Mouse (Mus musculus): ENCODE measurements around the gene Trim14. TPM values are rescaled to one million over a fixed set of nuclear protein-coding genes. Genes with fewer than 3 reads are reported as not detected.

Trim14 gene
- polyA plus RNA-seq, 1 experiment from 2014 or later = 1.5 TPM

GRCm38 (mm10) chr4:46523324-46523723 is 12.6 kb downstream of the Trim14 start:
- no peak overlapping the region for H3K4me3 ChIP-seq (replicated peaks)
- H3K4me2 ChIP-seq = no peak overlapping the region
- H3K9ac ChIP-seq (replicated peaks) = no peak overlapping the region
- ATAC-seq (ENCODE audit: low FRiP score) = no peak
- 85% methylated on average over 4 of the region's 4 CpGs for WGBS
- no peaks in the 10 kb centered on the region for H3K36me3 ChIP-seq
- no peaks in the 10 kb centered on the region for H3K9me3 ChIP-seq (replicated peaks)
- H3K4me1 ChIP-seq = peaks cover 4% of the 10 kb centered on the region; the same call in 1 of the 2 replicates
- no peaks in the 10 kb centered on the region for H3K27me3 ChIP-seq (replicated peaks)
- no peak overlapping the region for H3K27ac ChIP-seq (replicated peaks)

DNA sequence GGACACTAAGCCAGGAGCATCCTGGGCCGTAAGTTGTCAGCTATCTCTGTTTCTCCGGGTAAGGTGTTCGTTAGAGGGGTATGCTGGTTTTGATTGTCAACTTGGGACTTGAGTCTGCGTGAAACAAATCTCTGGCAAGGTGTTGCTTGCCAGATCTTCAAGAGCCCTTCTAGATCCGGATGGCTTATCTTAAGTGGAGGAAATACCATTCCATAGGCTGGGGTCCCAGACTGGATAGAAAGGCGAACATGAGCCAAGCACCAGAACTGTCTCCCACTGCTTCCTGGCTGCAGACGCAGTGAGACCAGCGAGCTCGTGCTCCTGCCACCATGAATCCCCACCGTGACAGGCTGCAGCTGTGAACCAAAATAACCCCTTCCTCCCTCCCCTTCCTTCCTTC is 14.5 kb downstream of the Trim14 start:
- no peaks in the 10 kb centered on the region for H3K4me1 ChIP-seq
- H3K9ac ChIP-seq (replicated peaks) = no peak overlapping the region
- 86% methylated on average over 10 of the region's 10 CpGs for WGBS
- H3K4me2 ChIP-seq = no peak overlapping the region
- H3K4me3 ChIP-seq (replicated peaks) = no peak overlapping the region
- H3K27me3 ChIP-seq (replicated peaks) = no peaks in the 10 kb centered on the region
- H3K9me3 ChIP-seq (replicated peaks) = no peaks in the 10 kb centered on the region
- H3K36me3 ChIP-seq = no peaks in the 10 kb centered on the region
- H3K27ac ChIP-seq (replicated peaks) = no peak overlapping the region
- no peak for ATAC-seq (ENCODE audit: low FRiP score)

- Histone ChIP-seq H3K27ac (replicated peaks) (no peak overlapping the region), H3K36me3 (no peaks in the 10 kb centered on the region), H3K9ac (replicated peaks) (no peak overlapping the region), H3K27me3 (replicated peaks) (no peaks in the 10 kb centered on the region), H3K9me3 (replicated peaks) (no peaks in the 10 kb centered on the region), H3K4me1 (no peaks in the 10 kb centered on the region), H3K4me3 (replicated peaks) (no peak overlapping the region), H3K4me2 (no peak overlapping the region)
- 87% methylated on average over 2 of the region's 2 CpGs for WGBS
- no peak for ATAC-seq (ENCODE audit: low FRiP score)
Measured at GRCm38 (mm10) chr4:46520491-46520890, 15.4 kb downstream of the Trim14 start.

DNA sequence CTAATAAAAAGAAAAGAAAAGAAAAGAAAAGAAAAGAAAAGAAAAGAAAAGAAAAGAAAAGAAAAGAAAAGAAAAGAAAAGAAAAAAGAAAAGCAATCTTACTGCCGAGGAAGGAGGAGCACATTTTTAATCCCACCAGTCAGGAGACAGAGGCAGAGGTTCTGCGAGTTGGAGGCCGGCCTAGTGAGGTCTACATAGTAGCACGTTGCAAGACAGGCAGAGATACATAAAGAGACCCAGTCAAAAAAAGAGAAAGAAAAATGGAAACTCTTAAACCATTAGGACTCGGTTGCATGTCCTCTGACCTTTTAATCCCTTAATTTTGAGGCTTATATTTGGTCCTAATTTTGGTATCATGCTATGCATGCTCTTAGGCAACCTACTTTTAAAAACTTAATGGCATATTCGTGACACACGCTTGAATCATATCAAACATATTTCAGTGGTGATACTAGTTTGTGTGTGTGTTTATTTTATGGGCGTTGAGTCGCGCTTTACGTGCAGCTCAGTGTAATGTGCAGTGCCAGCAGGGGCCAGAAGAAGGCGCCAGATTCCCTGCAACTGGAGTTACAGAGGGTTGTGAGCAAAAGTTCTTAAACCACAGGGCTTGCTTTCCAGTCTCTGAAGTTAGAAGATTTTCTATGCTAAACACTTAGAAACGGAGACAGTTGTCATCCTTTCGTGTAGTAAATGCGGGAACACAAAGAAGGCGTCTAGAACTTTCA is 28.0 kb downstream of the Trim14 start:
- Histone ChIP-seq H3K9ac (replicated peaks) (no peak overlapping the region), H3K4me2 (peak overlapping the region; percentile 81), H3K9me3 (replicated peaks) (no peaks in the 10 kb centered on the region), H3K27ac (replicated peaks) (no peak overlapping the region), H3K36me3 (peaks cover under 1% of the 10 kb centered on the region), H3K27me3 (replicated peaks) (peaks cover 5% of the 10 kb centered on the region), H3K4me3 (replicated peaks) (peak overlapping the region; percentile 69), H3K4me1 (peaks cover 10% of the 10 kb centered on the region; the same call in 1 of the 2 replicates)
- WGBS = 13% methylated on average over 16 of the region's 16 CpGs
- peak; percentile 37; the same call in 1 of the 2 replicates for ATAC-seq (ENCODE audit: low FRiP score)

DNA sequence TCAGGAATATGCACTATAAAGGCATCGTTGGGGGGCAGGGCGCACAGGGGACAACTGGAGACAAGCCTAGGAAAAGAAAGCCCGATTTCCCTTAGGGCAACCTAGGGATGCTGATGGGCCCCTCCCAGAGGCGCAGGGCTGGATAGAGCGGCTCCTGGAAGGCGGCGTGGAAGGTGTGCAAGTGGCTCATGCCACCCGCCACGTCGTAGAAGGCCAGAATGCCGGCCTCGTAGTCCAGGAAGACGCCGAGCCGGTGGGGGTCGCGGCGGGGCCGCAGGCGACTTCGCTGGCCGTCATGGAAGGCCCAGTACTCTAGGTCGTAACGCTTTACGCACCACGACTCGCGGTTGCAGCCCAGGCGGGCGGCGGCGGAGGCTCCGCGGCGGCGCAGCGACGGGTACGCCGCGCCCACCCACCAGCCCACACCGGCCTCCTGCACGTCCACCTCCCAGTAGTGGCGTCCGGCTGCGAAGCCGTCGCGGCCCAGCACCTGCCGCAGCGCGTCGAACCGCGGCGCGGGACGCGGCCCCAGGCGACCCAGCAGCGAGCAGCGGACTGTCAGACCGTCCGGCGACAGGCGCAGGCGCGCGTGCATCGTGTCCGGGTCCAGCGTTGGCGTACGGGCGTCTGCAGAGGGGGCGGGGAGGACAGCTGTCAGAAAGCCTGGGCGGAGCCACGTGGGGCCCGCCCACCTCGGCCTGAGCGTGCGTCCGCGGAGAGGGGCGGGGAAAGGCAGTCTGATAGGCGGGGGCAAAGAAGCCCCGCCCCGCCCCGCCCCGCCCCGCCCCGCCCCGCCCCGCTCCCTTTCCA is 28.9 kb downstream of the Trim14 start:
- under 1% methylated on average over 93 of the region's 94 CpGs for whole genome bisulfite sequencing
- Histone ChIP-seq H3K9ac (replicated peaks) (peak overlapping the region; percentile 80), H3K4me1 (peaks cover 10% of the 10 kb centered on the region; the same call in 1 of the 2 replicates), H3K27me3 (replicated peaks) (peaks cover 5% of the 10 kb centered on the region), H3K4me3 (replicated peaks) (peak overlapping the region; percentile 69), H3K4me2 (peak overlapping the region; percentile 81), H3K36me3 (peaks cover 9% of the 10 kb centered on the region), H3K9me3 (replicated peaks) (no peaks in the 10 kb centered on the region), H3K27ac (replicated peaks) (peak overlapping the region; percentile 80)
- ATAC-seq (ENCODE audit: low FRiP score) = peak; percentile 97

DNA sequence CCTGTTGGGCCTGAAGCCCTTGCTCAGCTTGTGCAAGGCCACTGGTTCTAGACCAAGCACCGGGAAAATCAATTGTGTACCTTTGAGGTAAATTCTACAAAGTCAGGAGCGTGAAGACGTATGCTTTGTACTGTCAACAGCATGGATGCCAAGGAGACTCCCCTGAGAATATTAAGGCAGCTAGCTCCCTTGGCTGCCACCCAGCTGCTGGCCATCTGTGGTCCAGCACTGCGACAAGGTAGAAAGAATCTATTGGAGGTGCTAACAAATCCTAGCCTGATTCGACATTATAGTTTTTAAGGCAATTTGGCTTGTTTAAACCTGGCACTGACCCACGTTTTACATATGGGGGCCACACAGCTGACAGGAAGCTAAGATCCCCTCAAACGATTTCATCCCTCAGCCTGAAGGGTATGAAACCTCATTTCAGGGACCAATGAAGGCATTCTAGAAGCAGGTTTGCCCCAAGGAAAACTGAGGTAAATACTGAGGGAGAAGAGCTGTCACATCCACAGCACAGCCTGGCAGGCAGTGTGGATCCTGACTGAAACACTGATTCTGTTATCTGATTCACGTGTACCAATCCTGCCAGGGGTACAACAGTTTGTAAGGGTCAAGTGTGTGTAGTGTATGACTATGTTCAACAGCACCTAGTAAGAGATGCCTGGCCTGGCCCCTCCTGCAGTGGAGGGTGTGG is 30.4 kb downstream of the Trim14 start:
- Histone ChIP-seq H3K9ac (replicated peaks) (no peak overlapping the region), H3K9me3 (replicated peaks) (no peaks in the 10 kb centered on the region), H3K36me3 (peaks cover 22% of the 10 kb centered on the region), H3K4me1 (peaks cover 10% of the 10 kb centered on the region; the same call in 1 of the 2 replicates), H3K4me3 (replicated peaks) (no peak overlapping the region), H3K27ac (replicated peaks) (no peak overlapping the region), H3K27me3 (replicated peaks) (peaks cover 5% of the 10 kb centered on the region), H3K4me2 (no peak overlapping the region)
- 55% methylated on average over 8 of the region's 8 CpGs for WGBS
- no peak for ATAC-seq (ENCODE audit: low FRiP score)

DNA sequence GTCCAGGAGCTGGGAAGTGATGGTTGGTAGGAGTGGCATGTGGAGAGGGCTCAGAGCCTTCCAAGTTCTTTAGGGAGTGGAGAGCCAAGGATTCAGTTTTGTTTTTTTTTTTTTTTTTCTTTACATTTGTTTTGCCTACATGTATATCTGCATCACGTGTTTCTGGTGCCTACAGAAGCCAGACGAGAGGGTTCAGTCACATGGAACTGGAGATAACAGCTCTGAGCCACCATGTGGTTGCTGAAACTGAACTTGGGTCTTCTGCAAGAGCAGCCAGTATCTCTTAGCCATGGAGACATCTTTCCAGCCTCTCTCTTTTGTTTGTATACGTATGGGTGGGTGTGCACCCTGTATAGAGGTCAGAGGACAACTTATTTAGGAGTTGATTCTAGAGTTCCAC is 32.1 kb downstream of the Trim14 start:
- WGBS = 84% methylated on average over 3 of the region's 3 CpGs
- no peaks in the 10 kb centered on the region for H3K9me3 ChIP-seq (replicated peaks)
- H3K27me3 ChIP-seq (replicated peaks) = peaks cover 5% of the 10 kb centered on the region
- H3K4me1 ChIP-seq = peaks cover 10% of the 10 kb centered on the region; the same call in 1 of the 2 replicates
- no peak overlapping the region for H3K4me2 ChIP-seq
- no peak for ATAC-seq (ENCODE audit: low FRiP score)
- peaks cover 36% of the 10 kb centered on the region for H3K36me3 ChIP-seq
- no peak overlapping the region for H3K9ac ChIP-seq (replicated peaks)
- no peak overlapping the region for H3K4me3 ChIP-seq (replicated peaks)
- no peak overlapping the region for H3K27ac ChIP-seq (replicated peaks)

GRCm38 (mm10) chr4:46502606-46503502 is 33.1 kb downstream of the Trim14 start:
- no peak overlapping the region for H3K4me3 ChIP-seq (replicated peaks)
- H3K9me3 ChIP-seq (replicated peaks) = no peaks in the 10 kb centered on the region
- no peak overlapping the region for H3K9ac ChIP-seq (replicated peaks)
- 61% methylated on average over 16 of the region's 16 CpGs for WGBS
- H3K4me2 ChIP-seq = no peak overlapping the region
- peaks cover 10% of the 10 kb centered on the region; the same call in 1 of the 2 replicates for H3K4me1 ChIP-seq
- no peak overlapping the region for H3K27ac ChIP-seq (replicated peaks)
- H3K27me3 ChIP-seq (replicated peaks) = peaks cover 5% of the 10 kb centered on the region
- H3K36me3 ChIP-seq = peaks cover 36% of the 10 kb centered on the region
- ATAC-seq (ENCODE audit: low FRiP score) = no peak

DNA sequence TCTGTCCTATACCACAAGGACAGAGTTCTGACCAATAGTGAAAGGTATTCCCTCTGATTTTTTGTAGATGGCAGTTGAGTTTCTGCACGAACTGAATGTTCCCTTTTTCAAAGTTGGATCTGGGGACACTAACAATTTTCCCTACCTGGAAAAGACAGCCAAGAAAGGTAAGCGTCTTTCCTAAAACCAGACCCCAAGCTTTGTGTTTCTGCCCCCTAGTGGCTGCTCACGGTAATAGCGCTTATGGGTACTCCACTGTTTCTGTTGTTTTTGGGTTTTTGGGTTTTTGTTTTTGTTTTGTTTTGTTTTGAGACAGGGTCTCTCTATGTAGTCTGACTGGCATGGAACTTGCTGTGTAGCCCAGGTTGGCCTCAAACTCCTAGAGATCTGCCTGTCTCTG is 37.0 kb downstream of the Trim14 start:
- 8% methylated on average over 4 of the region's 4 CpGs for WGBS
- no peak for ATAC-seq (ENCODE audit: low FRiP score)
- no peak overlapping the region for H3K4me2 ChIP-seq
- H3K9me3 ChIP-seq (replicated peaks) = no peaks in the 10 kb centered on the region
- H3K36me3 ChIP-seq = peaks cover 55% of the 10 kb centered on the region
- no peaks in the 10 kb centered on the region for H3K4me1 ChIP-seq
- no peak overlapping the region for H3K4me3 ChIP-seq (replicated peaks)
- H3K27ac ChIP-seq (replicated peaks) = no peak overlapping the region
- no peaks in the 10 kb centered on the region for H3K27me3 ChIP-seq (replicated peaks)
- H3K9ac ChIP-seq (replicated peaks) = no peak overlapping the region

DNA sequence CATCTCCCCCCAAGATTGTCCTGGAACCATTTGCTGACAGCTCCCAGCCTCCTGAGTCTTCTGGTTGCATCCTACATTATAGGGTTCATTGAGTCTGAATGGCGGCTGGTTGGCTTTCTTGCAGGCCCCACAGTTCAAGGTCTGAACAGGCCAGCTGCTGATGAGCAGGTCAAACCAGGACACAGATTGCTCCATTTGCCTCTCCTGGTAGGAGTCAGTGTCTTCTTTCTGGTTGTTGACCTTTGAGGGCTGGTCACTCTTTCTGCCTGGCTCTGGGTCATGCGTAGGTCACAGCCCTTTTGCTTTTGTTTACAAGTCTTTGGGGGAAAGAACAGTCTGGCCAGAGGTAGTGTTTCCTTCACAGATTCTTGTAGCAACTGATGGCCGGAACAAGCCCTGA is 37.4 kb downstream of the Trim14 start:
- Histone ChIP-seq H3K4me3 (replicated peaks) (no peak overlapping the region), H3K9me3 (replicated peaks) (no peaks in the 10 kb centered on the region), H3K4me2 (no peak overlapping the region), H3K9ac (replicated peaks) (no peak overlapping the region), H3K4me1 (no peaks in the 10 kb centered on the region), H3K27ac (replicated peaks) (no peak overlapping the region), H3K27me3 (replicated peaks) (no peaks in the 10 kb centered on the region), H3K36me3 (peaks cover 59% of the 10 kb centered on the region)
- WGBS = 40% methylated on average over 3 of the region's 3 CpGs
- no peak for ATAC-seq (ENCODE audit: low FRiP score)
